Mouse (Mus musculus) cerebellum, adult 2 months (tissue): ENCODE results near the gene Slc22a21.

Experiments used
- CTCF ChIP-seq: fragments of 200-500 bp; IDR thresholded peaks from 2 replicates; pipeline ENCODE4 v1.5.1; 2011; ENCODE audit warnings: low read depth, mild to moderate bottlenecking, control low read depth, low read length, moderate library complexity, borderline replicate concordance; ENCODE audit not compliant: insufficient read depth
- POLR2A ChIP-seq: fragments of 200-500 bp; IDR thresholded peaks from 2 replicates; pipeline ENCODE4 v1.6.1; 2011; ENCODE audit warnings: low read length, control low read depth, borderline replicate concordance; ENCODE audit not compliant: insufficient read depth

DNA sequence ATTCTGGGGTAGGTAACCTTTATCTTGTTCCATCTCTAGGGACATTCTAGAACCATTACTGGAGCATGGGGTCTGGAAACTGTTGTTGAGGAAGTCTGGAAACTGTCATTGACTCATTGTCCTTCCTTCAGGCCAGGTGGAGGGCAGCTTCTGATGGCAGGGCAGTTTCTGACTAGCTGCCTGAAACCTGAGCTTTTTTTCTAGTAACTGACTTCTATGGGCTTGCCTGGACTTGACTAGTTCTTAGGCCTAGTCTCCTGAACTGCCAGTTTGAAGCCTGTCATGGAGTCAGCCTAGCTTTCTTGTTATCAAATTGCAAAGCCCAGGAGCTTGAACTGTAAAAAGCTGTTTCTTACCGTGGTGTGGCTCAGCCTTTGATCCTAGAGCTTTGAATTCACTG, 79.1 kb downstream of the Slc22a21 start:
- TF ChIP-seq POLR2A (no peak), CTCF (no peak)
